Mouse (Mus musculus): Measurements from ENCODE around the gene Gm11992.

Gm11992 gene

GRCm38 (mm10) chr11:9116121-9116520, 67.7 kb downstream of the Gm11992 start:
- no peak for DNase-seq

- no peak for DNase-seq
These were observed 68.5 kb downstream of the Gm11992 start for GRCm38 (mm10) chr11:9116916-9117315.

GRCm38 (mm10) chr11:9117358-9118049, 69.1 kb downstream of the Gm11992 start:
- no peak for DNase-seq

GRCm38 (mm10) chr11:9118050-9118420, 69.6 kb downstream of the Gm11992 start, which contains the start of gene Upp1:
Gene Upp1, plus strand, starts transcription at chr11:9118103.
- DNase-seq: no peak

- DNase-seq: no peak
These were observed 70.2 kb downstream of the Gm11992 start for GRCm38 (mm10) chr11:9118421-9119121.
